Mouse (Mus musculus) E14TG2a.4 (cell line): Measurements from ENCODE around the gene D17Wsu92e.

Source experiments
- CTCF ChIP-seq: conservative IDR thresholded peaks from 2 replicates; pipeline ENCODE4 v1.5.1; 2014; ENCODE audit warnings: low read length
- NANOG ChIP-seq: IDR thresholded peaks from 2 replicates; pipeline ENCODE4 v1.6.1; 2014; ENCODE audit warnings: borderline replicate concordance, low read length, mixed read lengths
- POU5F1 ChIP-seq: IDR thresholded peaks from 2 replicates; pipeline ENCODE4 v1.6.1; 2014; ENCODE audit warnings: low read length, borderline replicate concordance

DNA sequence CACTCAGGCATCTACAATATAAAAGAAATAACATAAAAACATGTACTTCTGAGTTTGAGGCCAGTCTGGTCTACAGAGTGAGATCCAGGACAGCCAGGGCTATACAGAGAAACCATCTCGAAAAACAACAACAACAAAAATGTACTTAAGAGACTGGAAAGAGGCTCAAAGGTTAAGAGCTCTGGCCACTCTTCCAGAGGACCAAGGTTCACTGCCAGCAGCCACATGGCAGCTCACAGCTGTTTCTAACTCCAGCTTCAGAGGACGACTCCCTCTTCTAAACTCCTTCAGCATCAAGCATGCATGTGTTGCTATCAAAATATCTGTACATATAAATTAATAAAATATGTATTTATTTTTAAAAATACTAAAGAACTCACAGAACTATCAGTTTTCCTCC, 28.9 kb downstream of the D17Wsu92e start:
- no peak for TF ChIP-seq CTCF
- TF ChIP-seq POU5F1 = no peak
- TF ChIP-seq NANOG = no peak
